Mouse (Mus musculus): Measurements from ENCODE around the gene Arnt2. TPM values are rescaled to one million over a fixed set of nuclear protein-coding genes. Genes with fewer than 3 reads are reported as not detected.

Arnt2 gene
- total RNA-seq, 1 experiment from 2014 or later: not detected

DNA sequence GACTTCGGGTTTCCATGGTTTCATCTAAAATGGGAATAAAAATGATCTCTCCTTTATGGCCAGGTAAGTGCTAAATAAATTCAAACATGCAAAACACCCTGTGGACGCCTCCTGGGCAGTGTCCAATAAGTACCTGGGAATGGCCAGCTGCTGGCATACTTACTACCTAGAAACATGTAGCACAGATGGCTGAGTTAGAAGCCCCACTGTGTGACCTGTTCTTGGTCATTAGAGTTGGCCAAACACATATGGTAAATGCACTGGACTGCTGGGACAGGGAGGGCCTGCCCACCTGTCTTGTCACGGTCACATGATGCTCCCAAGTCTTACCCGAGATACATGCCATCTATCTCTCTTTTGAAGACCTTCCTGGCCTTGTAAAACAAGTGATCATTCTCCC is 149.6 kb downstream of the Arnt2 start:
- no peak for ATAC-seq (ENCODE audit: extremely low read depth, insufficient number of reproducible peaks, low FRiP score, poor library complexity, severe bottlenecking)

DNA sequence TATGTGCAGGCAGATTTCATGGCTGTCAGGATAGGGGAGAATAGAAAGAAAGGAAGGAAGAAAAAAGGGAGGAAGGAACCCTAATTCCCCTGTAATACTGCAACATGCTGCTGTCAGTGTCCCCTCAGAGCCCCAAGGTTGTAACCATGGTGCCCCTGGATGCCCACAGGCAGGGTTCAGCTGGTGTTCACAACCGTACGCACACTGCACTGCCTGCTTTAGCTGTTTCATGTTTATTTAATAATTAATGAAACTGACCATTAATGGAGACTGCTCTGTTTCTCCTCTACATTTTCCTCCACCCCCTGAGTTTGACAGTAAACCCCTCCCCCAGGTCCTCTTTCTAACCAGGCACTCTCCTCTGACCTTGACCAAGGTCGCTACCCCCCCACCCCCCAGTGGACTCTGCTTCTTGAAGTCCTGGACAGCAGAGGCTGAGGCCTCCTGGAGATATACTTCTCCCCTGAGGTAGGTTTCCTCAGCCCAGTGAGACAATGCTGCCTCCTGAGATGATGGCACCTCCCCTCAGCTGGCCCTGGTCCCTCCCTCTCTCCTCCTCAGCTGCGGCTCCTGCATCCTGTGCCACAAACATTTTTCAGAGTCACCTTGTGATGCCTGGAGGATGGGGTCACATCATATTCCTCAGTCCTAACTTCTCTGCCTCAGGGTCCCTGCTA is 150.5 kb downstream of the Arnt2 start:
- no peak for ATAC-seq (ENCODE audit: extremely low read depth, insufficient number of reproducible peaks, low FRiP score, poor library complexity, severe bottlenecking)

- no peak for ATAC-seq (ENCODE audit: extremely low read depth, insufficient number of reproducible peaks, low FRiP score, poor library complexity, severe bottlenecking)
These were observed 153.3 kb downstream of the Arnt2 start for GRCm38 (mm10) chr7:84256661-84257060.

GRCm38 (mm10) chr7:84256245-84256644 is 153.7 kb downstream of the Arnt2 start:
- no peak for ATAC-seq (ENCODE audit: extremely low read depth, insufficient number of reproducible peaks, low FRiP score, poor library complexity, severe bottlenecking)

DNA sequence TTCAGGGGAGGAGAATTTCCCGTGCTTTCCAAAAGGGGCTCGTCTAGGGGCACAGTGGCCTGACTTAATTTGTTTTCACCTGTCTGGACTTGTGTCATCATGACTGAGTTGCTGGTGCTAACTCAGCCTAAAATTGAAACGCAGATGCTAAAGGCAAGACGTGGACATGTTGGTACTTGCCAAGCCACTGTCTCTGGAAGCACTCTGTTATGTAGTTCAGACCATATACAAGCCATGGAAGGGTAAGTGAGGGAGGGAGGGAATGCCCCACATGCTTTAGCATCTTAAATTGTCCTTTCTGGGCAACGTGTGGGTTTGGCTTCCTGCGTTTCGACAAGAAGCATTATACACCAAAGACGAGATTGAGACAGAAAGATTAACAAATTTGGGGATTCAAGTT is 155.1 kb downstream of the Arnt2 start:
- no peak for ATAC-seq (ENCODE audit: extremely low read depth, insufficient number of reproducible peaks, low FRiP score, poor library complexity, severe bottlenecking)

DNA sequence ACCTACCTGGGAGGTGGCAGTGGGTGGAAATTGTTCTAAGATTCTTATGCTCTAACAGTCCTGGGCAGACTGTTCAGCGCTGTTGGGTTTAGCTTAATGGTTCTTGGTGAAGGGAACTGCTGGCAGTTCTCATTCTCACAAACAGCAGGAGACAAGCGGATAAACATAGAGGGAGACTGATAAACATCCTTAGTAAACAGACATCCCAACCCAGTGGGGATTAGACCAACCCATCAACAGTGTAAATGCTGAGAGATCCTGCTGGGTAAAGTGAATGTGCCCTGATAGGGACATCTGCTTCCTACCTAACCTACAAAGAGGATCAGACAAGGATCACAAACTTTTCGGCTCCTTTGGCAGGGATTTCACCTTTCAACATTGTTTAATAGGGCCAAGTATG is 155.7 kb downstream of the Arnt2 start:
- no peak for ATAC-seq (ENCODE audit: extremely low read depth, insufficient number of reproducible peaks, low FRiP score, poor library complexity, severe bottlenecking)

DNA sequence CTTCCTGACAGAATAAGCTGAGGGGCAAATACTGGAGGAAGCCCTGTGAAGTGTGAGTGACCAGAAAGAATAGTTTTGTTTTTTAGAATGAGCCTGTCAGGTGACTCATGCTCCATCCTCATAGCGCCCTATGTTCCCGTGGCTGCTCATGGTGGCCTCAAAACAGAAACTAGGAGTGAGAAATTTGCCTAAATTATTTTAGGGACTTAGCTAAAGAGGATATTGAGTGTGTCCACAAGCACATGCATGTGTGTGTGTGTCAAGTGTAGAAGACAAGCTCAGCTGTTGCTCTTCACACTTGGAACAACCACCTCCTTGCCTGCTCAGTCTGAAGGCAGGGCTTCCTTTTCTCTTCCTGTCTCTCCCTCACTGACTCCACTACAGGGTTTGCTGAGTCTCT is 158.3 kb downstream of the Arnt2 start:
- ATAC-seq (ENCODE audit: extremely low read depth, insufficient number of reproducible peaks, low FRiP score, poor library complexity, severe bottlenecking): no peak

- ATAC-seq (ENCODE audit: extremely low read depth, insufficient number of reproducible peaks, low FRiP score, poor library complexity, severe bottlenecking): no peak
These were observed 159.2 kb downstream of the Arnt2 start for GRCm38 (mm10) chr7:84250736-84251135.

DNA sequence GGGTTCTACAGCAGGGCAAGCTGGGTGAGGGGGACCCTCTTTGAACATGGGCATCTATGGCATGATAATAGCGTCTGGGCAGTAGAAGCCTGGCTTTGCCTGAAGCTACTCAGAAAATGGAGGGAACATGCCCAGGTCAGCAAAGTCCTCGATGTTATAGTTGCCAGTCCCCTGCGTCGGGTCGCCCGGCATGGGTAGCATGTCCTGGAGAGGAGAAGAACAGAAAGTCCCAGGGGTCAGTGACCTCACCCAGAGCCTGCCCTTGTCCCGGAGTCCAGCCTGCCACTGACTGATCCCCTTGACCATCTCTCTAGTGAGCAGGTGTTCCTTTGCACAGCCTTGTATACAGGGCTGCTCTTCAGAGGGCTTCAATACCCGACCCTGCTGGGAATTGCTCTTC is 160.0 kb downstream of the Arnt2 start:
- no peak for ATAC-seq (ENCODE audit: extremely low read depth, insufficient number of reproducible peaks, low FRiP score, poor library complexity, severe bottlenecking)

DNA sequence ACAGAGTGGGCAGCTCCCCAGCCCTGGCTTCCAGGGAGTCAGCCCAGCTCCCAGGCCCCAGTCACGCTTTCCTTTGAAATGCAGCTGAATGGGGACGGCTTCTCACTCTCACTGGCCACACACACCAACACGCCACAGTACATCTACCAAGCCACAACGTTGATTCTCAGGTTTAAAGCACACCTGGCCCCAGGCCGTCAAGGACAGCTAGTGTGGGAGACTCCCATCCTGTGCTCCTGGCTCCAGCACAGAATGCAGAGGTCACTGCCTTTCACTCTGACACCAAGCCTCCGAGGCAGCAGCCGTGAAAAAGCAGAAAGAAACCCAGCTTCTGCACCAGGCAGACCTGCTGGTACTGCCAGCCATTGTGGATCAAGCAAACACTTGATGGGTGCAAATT is 160.6 kb downstream of the Arnt2 start:
- no peak for ATAC-seq (ENCODE audit: extremely low read depth, insufficient number of reproducible peaks, low FRiP score, poor library complexity, severe bottlenecking)

GRCm38 (mm10) chr7:84247960-84248665 is 161.9 kb downstream of the Arnt2 start:
- ATAC-seq (ENCODE audit: extremely low read depth, insufficient number of reproducible peaks, low FRiP score, poor library complexity, severe bottlenecking): no peak

- ATAC-seq (ENCODE audit: extremely low read depth, insufficient number of reproducible peaks, low FRiP score, poor library complexity, severe bottlenecking): no peak
These were observed 163.1 kb downstream of the Arnt2 start for GRCm38 (mm10) chr7:84246878-84247277.

- ATAC-seq (ENCODE audit: extremely low read depth, insufficient number of reproducible peaks, low FRiP score, poor library complexity, severe bottlenecking): no peak
These were observed 163.9 kb downstream of the Arnt2 start for GRCm38 (mm10) chr7:84246093-84246492.

GRCm38 (mm10) chr7:84240406-84240805 is 169.6 kb downstream of the Arnt2 start:
- ATAC-seq (ENCODE audit: extremely low read depth, insufficient number of reproducible peaks, low FRiP score, poor library complexity, severe bottlenecking): no peak

DNA sequence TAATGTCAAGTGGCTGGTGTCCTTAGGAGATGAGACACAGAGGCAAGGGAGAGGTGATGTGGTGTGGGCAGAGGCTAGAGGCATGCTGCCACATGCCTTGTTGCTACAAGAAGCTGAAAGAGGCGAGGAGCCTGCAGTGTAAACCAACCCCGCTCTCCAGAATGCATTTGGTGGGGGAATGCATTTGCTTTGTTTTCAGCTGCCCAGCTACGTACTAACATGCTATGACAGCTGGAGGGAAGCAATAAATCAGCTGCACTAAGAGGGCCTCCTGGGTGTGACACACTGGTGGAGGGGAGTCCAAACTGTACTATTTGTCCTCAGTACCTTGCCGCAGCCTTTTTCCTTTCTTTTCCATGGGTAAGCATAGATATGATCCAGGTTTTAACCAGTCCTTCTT is 172.3 kb downstream of the Arnt2 start:
- no peak for ATAC-seq (ENCODE audit: extremely low read depth, insufficient number of reproducible peaks, low FRiP score, poor library complexity, severe bottlenecking)

DNA sequence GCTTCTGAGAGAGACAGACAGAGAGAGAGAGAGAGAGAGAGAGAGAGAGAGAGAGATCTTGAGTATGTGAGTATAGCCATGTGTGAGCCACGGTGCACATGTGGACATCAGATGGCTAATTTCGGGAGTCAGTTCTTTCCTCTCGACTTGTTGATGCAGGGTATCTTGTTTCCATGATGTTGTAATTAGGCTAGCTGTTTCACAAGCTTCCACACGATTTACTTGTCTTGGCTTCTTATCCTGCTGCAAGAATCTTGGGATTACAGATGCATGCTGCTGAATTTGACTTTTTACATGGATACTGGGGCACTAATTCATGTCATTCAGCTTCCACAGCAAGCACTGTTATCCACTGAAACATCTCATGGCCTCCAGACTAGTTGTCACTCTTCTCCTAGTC is 178.6 kb downstream of the Arnt2 start:
- no peak for ATAC-seq (ENCODE audit: extremely low read depth, insufficient number of reproducible peaks, low FRiP score, poor library complexity, severe bottlenecking)

DNA sequence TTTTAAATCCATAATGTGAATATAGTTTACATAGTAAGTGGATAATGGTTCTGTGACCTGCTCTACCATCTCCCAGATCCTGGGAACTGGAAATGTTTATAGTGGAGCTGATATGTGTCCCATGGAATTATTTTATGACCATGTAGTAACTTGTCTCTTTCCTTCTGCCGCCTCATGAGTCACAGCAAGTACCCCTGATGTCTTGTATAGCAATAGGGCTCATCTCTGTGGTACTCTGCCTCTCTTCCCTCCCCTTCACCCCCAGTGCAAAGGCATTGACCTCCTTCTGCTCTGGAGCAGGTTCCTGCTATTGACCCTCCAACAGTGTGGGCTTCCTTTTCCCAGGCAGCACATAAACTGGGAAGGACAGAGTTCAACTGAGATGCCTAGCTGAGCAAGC is 182.3 kb downstream of the Arnt2 start:
- no peak for ATAC-seq (ENCODE audit: extremely low read depth, insufficient number of reproducible peaks, low FRiP score, poor library complexity, severe bottlenecking)

DNA sequence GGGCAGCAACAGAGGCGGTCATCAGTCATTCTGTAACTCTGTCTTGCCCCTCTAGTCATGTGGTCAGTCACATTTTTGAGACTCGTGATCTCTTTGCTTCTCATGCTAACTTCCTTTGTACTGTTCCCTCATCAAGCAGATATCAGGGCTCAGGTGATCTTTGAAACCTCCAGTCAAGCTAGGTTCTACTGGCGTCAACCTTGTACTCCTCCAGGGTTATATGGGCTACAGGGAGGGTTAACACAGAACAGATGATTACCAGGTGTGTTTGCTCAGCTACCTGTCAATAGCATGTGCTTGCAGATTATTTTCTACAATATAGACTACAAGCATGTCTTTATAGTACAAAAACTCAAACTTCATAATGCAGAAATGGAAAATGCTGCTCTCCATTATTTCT is 183.1 kb downstream of the Arnt2 start:
- no peak for ATAC-seq (ENCODE audit: extremely low read depth, insufficient number of reproducible peaks, low FRiP score, poor library complexity, severe bottlenecking)

DNA sequence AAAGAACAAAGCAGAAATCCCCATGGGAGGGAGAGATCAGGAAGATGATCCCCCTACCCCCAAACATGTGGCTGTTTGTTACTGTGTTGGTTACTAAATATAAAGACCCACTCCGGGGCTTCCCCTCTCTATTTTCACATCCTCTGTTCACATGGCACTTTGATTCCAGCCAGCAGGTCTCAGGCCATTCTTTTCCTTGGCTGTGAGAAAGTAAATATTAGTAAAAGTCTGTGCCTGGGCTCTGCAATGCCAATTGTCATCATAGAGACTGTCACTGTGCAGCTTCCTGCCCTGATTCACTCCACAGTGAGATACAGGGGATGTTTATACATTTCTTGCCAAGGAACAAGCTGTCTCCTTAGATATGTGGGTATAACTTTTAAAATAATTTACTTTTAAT is 197.9 kb downstream of the Arnt2 start:
- ATAC-seq (ENCODE audit: extremely low read depth, insufficient number of reproducible peaks, low FRiP score, poor library complexity, severe bottlenecking): no peak

- ATAC-seq (ENCODE audit: extremely low read depth, insufficient number of reproducible peaks, low FRiP score, poor library complexity, severe bottlenecking): no peak
These were observed 199.2 kb downstream of the Arnt2 start for GRCm38 (mm10) chr7:84210585-84211291.
